Mouse (Mus musculus) bone marrow, adult 2 months (tissue): ENCODE results near the gene Fam129a. TPM values are rescaled to one million over a fixed set of nuclear protein-coding genes. Genes with fewer than 3 reads are reported as not detected.

Experiments used
- H3K27ac ChIP-seq: fragments of 200-500 bp; 2 replicates; pipeline ENCODE4 v1.5.1; 2012; ENCODE audit warnings: low read depth, mild to moderate bottlenecking, control low read depth, inconsistent platforms, low read length; ENCODE audit not compliant: control insufficient read depth, poor library complexity, insufficient read depth
- H3K4me1 ChIP-seq: fragments of 200-500 bp; 2 replicates; pipeline ENCODE4 v1.6.1; 2011; ENCODE audit warnings: low read length; ENCODE audit not compliant: control insufficient read depth, insufficient read depth
- H3K4me3 ChIP-seq: fragments of 200-500 bp; replicated peaks from 2 replicates; pipeline ENCODE3; 2011; ENCODE audit warnings: mild to moderate bottlenecking, low read depth, low read length, control low read depth; ENCODE audit not compliant: control insufficient read depth
- CTCF ChIP-seq: fragments of 200-500 bp; IDR thresholded peaks from 2 replicates; pipeline ENCODE4 v1.5.1; 2011; ENCODE audit warnings: low read length, control low read depth; ENCODE audit not compliant: control insufficient read depth, insufficient read depth
- POLR2A ChIP-seq: fragments of 200-500 bp; IDR thresholded peaks from 2 replicates; pipeline ENCODE4 v1.6.1; 2011; ENCODE audit warnings: low read depth, mild to moderate bottlenecking, control low read depth, low read length, borderline replicate concordance; ENCODE audit not compliant: control insufficient read depth
- WGBS: fragments of 180-500 bp; shearing (Covaris S2); methylation state at CpG from one replicate; pipeline ENCODE4 v1.1.7; 2018; 5-methylcytosine and 5-hydroxymethylcytosine counted together
- polyA plus RNA-seq: library from polyadenylated mRNA; stranded (reverse); fragments of >200 nt; gene quantifications from 2 replicates; pipeline ENCODE4 v1.2.4, GENCODE M21; 2011; ENCODE audit warnings: low replicate concordance; ENCODE audit not compliant: missing spikeins, insufficient read depth, insufficient read length

Fam129a gene
- polyA plus RNA-seq, 1 experiment: 16.9 TPM

DNA sequence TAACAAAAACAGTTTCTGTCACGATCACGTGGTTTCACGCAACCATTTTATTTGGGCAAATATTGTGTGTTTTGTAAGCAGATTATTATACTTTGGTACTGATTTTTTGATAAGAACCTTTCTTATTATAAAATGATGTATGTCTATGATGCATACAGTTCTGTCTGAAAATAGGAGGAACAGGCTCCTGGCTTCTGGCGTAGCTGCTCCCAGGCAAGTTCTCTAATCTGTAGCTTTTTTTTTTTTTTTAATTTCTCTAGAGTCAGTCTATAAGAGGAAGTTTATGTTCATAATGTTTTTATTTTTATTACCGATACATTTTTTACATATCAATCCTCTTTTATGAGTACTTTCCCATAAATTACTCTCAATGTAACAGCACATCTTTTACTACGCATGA is 44.6 kb downstream of the Fam129a start:
- TF ChIP-seq POLR2A (no peak), CTCF (no peak)
- H3K27ac ChIP-seq: no peak overlapping the region
- H3K4me3 ChIP-seq: no peak overlapping the region
- peaks cover 3% of the 10 kb centered on the region for H3K4me1 ChIP-seq
- 83% methylated on average over 6 of the region's 6 CpGs for WGBS

DNA sequence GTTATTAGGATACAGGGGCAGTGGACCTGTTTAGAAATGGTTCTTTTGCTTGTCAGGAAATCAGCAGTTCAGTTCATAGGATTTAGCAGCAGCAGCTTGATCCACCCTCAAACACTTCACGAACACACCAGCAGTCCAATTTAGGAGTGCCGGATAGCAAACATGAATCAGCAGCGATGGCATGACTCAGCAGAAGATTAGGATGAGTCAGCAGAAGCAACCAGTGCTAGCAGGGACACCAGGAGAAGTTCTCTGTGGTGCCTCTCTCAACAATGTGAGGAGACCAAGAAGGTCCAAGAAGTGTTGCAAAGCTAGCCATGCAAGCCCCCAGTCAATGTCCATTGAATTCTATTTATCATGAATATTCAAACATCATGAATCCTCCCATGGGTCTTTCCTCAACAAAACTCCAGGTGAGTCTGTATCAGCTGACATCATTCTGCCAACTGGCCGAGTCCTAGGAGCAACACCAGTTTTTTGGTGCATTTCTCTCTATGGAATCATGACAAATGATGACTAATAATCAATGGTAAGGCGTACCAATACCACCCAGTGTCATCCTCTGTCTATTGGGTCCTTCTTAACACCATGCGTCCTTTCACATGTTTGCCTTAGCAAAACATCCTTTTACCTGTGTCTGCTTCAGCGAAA is 45.7 kb downstream of the Fam129a start:
- TF ChIP-seq POLR2A (no peak), CTCF (no peak)
- no peak overlapping the region for H3K4me3 ChIP-seq
- 72% methylated on average over 7 of the region's 7 CpGs for WGBS
- peaks cover 6% of the 10 kb centered on the region for H3K4me1 ChIP-seq
- H3K27ac ChIP-seq: no peak overlapping the region

DNA sequence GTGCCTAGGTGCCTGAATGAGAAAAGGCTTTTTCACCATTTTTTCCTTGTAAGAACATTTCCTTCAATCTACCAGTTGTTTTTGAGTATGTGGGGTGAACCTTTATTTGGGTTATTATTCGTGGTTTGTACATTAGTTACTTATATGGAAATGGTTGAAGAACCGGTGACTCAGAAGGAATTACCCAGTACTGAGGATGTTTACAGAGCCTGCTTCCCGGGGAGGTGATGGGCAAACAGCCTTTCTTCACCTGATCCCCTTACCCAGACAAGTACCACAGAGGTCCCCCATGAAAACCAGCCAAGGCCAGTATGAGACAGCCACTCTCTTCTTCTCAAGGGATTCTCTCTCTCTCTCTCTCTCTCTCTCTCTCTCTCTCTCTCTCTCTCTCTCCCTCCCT is 47.3 kb downstream of the Fam129a start:
- H3K4me3 ChIP-seq: no peak overlapping the region
- peaks cover 8% of the 10 kb centered on the region for H3K4me1 ChIP-seq
- 81% methylated on average over 3 of the region's 3 CpGs for WGBS
- TF ChIP-seq POLR2A (no peak), CTCF (no peak)
- no peak overlapping the region for H3K27ac ChIP-seq

DNA sequence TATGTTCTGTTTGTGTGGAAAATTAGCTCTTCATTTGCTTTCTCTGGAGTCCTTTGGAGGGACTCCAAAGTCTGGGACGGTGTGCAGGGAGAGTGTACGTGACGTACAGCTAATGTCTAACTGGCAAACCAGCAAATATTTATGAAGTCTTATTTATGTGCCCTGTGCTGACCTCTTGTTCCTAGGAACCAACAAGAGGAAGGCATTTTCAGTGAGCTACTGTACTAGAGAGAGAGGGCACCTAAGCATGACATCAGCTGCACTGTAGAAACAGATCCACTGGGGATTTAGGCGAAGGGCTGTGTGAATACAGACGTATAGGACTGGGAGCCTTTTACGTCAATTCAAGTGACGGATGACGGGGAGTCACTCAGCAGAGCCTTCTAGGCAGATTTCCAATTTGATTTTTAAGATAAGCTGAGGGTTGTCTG is 48.3 kb downstream of the Fam129a start:
- Histone ChIP-seq H3K27ac (no peak overlapping the region), H3K4me3 (no peak overlapping the region), H3K4me1 (peaks cover 8% of the 10 kb centered on the region)
- no peak for TF ChIP-seq CTCF
- no peak for TF ChIP-seq POLR2A
- 86% methylated on average over 8 of the region's 8 CpGs for WGBS

DNA sequence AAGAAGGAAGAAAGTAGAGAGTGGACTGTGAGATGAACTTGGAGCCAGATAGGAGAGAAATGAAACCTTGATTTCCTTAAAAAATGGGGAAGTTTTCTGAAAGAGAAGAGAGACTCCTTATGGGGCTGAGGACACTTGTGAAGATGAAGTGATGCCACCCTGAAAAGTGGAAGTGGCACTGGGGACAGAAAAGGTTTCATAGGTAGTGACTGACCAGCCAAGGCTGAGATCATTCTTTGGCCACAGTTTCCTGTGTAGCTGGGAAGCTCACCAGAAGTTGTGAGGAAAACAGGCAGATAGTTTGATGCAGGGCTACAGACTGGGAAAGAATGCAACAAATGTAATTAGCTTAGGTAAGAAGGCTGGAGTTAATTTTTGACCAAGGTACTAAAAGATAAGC is 49.7 kb downstream of the Fam129a start:
- no peak for TF ChIP-seq POLR2A
- no peak for TF ChIP-seq CTCF
- Histone ChIP-seq H3K4me3 (no peak overlapping the region), H3K27ac (peak overlapping the region; percentile 51; the same call in 1 of the 2 replicates), H3K4me1 (peaks cover 11% of the 10 kb centered on the region)

DNA sequence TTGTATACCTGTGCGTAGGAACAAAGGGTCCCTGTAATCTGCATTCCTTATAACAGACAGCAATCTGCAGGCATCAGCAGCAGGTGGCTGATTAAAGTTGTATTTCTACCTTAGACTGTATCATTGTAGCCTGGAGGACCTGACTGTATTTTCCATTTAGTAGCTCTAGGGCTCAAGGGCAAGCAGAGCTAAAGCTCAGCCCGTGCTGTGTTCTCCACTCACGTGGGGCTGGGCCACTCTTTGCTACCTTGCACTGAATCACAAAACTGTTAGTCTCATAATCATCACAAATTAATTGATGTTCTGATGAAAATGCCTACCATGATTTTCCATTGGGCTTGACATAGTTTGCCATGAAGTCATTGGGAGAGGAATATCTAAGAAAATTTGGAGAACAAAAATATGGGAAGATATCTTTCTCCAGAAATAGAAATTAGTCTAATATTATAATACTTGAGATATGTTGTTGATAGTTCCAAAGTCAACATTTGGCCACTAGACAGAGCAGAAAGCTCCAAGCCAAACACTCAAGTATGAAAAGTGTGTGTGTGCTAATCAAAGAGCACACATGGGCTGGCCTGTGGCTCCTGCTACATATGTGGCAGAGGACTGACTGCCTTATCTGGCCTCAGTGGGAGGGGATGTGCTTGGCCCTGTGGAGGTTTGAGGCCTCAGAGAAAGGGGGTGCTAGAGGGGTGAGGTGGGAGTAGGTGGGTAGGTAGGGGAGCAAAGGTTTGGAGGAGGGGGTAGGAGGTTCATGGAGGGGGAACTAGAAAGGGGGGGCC is 53.6 kb downstream of the Fam129a start:
- 85% methylated on average over 3 of the region's 3 CpGs for WGBS
- no peak overlapping the region for H3K4me3 ChIP-seq
- H3K27ac ChIP-seq: peak overlapping the region; percentile 90
- H3K4me1 ChIP-seq: peaks cover 10% of the 10 kb centered on the region
- TF ChIP-seq CTCF: no peak
- no peak for TF ChIP-seq POLR2A

DNA sequence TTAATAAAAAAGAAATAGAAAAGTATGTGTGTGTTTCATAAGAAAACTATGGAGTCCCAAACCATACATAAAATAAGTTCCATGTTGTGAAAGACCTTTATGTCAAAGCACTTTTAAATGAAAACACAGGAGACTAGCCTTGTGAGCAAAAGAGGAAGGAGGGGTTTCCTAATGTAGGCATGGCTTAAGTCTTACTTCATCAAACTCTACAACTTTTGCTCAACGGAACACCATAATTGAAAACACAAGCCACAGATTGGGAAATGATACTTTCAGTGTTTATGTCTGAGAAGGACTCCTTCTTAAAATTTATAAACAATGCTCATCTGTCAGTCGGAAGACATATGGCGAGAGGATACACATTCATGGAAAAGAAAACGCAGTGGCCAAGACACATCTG is 54.3 kb downstream of the Fam129a start:
- Histone ChIP-seq H3K27ac (peak overlapping the region; percentile 68; the same call in 1 of the 2 replicates), H3K4me1 (peaks cover 8% of the 10 kb centered on the region), H3K4me3 (no peak overlapping the region)
- WGBS: 45% methylated on average over 4 of the region's 4 CpGs
- TF ChIP-seq CTCF: no peak

DNA sequence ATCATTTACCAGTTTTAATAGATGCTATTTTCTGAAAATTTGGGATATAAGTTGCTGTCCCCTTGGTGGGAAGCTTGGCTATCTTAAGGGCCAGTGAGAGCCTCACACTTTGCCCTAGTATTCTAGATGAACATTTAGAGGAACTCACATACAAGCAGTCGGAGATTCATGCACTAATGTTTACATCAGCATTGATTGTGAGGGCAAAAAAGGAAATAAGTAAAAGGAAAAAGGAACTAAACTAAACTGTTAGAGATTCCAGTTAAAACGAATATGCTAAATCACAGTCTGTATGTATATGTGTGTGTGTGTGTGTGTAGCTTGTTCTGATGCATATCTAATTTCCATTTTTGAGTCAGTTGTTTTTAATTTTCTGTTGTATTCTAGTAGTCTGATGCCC is 54.7 kb downstream of the Fam129a start:
- peak overlapping the region; percentile 68; the same call in 1 of the 2 replicates for H3K27ac ChIP-seq
- 14% methylated on average over 2 of the region's 2 CpGs for WGBS

More for the DNA sequence above, 54.7 kb downstream of the Fam129a start:
- Histone ChIP-seq H3K4me1 (peaks cover 8% of the 10 kb centered on the region), H3K4me3 (no peak overlapping the region)
- TF ChIP-seq POLR2A (no peak), CTCF (no peak)
